Mouse (Mus musculus): ENCODE measurements around the gene Vmn2r69. TPM values are rescaled to one million over a fixed set of nuclear protein-coding genes. Genes with fewer than 3 reads are reported as not detected.

Vmn2r69 gene
- not detected in 2 replicates for polyA plus RNA-seq (2012; ENCODE audit: insufficient read depth, insufficient read length, low replicate concordance, missing spikeins)

- no peak for TF ChIP-seq CTCF (IDR thresholded peaks at IDR 0.05; ENCODE audit: insufficient read depth, low read depth, low read length)
- no peak for TF ChIP-seq POLR2A (IDR thresholded peaks at IDR 0.05; ENCODE audit: insufficient read depth, low read depth, low read length)
- Histone ChIP-seq H3K4me3 (ENCODE audit: insufficient read depth, low read depth, low read length) (no peak within 1 kb of the TSS), H3K27ac (ENCODE audit: insufficient read depth, low read depth, low read length) (no peak within 1 kb of the TSS), H3K4me1 (ENCODE audit: control insufficient read depth, insufficient read depth, low read length) (no peaks in the 10 kb centered on the region)
- WGBS: 69% methylated on average over 3 of the region's 3 CpGs
Observed at GRCm38 (mm10) chr7:85415820-85416219, at the start of gene Vmn2r69. Vmn2r69 (minus strand) TSS chr7:85415920.

Other genes with a start within 250 kb of the Vmn2r69 start
- not detected in 2 replicates for gene Vmn2r68, start 178.1 kb downstream of the Vmn2r69 start, polyA plus RNA-seq (2012; ENCODE audit: insufficient read depth, insufficient read length, low replicate concordance, missing spikeins)
- gene Vmn2r71, start 147.2 kb upstream of the Vmn2r69 start, polyA plus RNA-seq (2012; ENCODE audit: insufficient read depth, insufficient read length, low replicate concordance, missing spikeins): not detected in 2 replicates
- not detected in 2 replicates for gene Vmn2r70, start 153.3 kb upstream of the Vmn2r69 start, polyA plus RNA-seq (2012; ENCODE audit: insufficient read depth, insufficient read length, low replicate concordance, missing spikeins)

All from olfactory bulb, adult 2 months (tissue).